Mouse (Mus musculus) G1E (cell line): ENCODE measurements around the gene Avil. TPM values are rescaled to one million over a fixed set of nuclear protein-coding genes. Genes with fewer than 3 reads are reported as not detected.
A peak's percentile ranks its signal among the peaks of the same experiment; 100 is the strongest.

Experiments
- ATAC-seq: 2 replicates; pipeline ENCODE4 v1.8.0; 2016; ENCODE audit warnings: mild to moderate bottlenecking; ENCODE audit not compliant: insufficient number of reproducible peaks, poor library complexity, low FRiP score, severe bottlenecking; ENCODE audit errors: extremely low read depth
- DNase-seq: peaks from one replicate; pipeline ENCODE4 v3.0.0; 2012; ENCODE audit warnings: low spot score
- H3K27me3 ChIP-seq: 2 replicates; pipeline ENCODE4 v1.6.1; 2012; ENCODE audit warnings: mild to moderate bottlenecking, low read length, inconsistent platforms; ENCODE audit not compliant: insufficient read depth
- H3K36me3 ChIP-seq: replicated peaks from 2 replicates; pipeline ENCODE3; 2012; ENCODE audit warnings: mild to moderate bottlenecking, inconsistent platforms
- H3K4me1 ChIP-seq: 2 replicates; pipeline ENCODE4 v1.6.1; 2012; ENCODE audit warnings: low read depth, low read length, inconsistent platforms, mixed read lengths; ENCODE audit not compliant: insufficient read depth
- H3K4me3 ChIP-seq: 2 replicates; pipeline ENCODE4 v1.5.1; 2012; ENCODE audit warnings: low read depth, mild to moderate bottlenecking, inconsistent platforms, low read length, moderate library complexity, mixed read lengths
- H3K9me3 ChIP-seq: replicated peaks from 2 replicates; pipeline ENCODE4 v1.6.1; 2012; ENCODE audit warnings: inconsistent platforms
- CTCF ChIP-seq: IDR thresholded peaks from 2 replicates; pipeline ENCODE4 v1.5.1; 2012; ENCODE audit warnings: low read depth, low read length, inconsistent platforms, mixed read lengths
- GATA1 ChIP-seq: IDR thresholded peaks from 2 replicates; pipeline ENCODE4 v1.6.1; 2012; ENCODE audit warnings: borderline replicate concordance, low read length, inconsistent platforms, mixed read lengths
- GATA2 ChIP-seq: IDR thresholded peaks from 2 replicates; pipeline ENCODE4 v1.6.1; 2012; ENCODE audit warnings: low read depth, low read length, inconsistent platforms, borderline replicate concordance
- POLR2AphosphoS5 ChIP-seq: IDR thresholded peaks from 2 replicates; pipeline ENCODE4 v1.6.1; 2012; ENCODE audit warnings: low read depth, low read length, inconsistent platforms; ENCODE audit not compliant: insufficient replicate concordance
- TAL1 ChIP-seq: conservative IDR thresholded peaks from 2 replicates; pipeline ENCODE4 v1.6.1; 2012; ENCODE audit warnings: low read depth, low read length, inconsistent platforms, mixed read lengths
- polyA plus RNA-seq: library from polyadenylated mRNA; stranded (reverse); fragments of >175 nt; gene quantifications from 2 replicates; pipeline ENCODE4 v1.2.3, GENCODE M21; 2012
- total RNA-seq, 2 experiments: library from RNA; stranded (forward) in 1 of 2; stranded (reverse) in 1 of 2; fragments of 200-1000 nt in 1 of 2; fragments of >200 nt in 1 of 2; fragmentation: Nextera tagmentation in 1 of 2; gene quantifications; 2 replicates each; pipeline ENCODE4 v1.2.3; 2014 to 2017

The Avil gene
- total and polyA plus RNA-seq, 3 experiments, result 0.05 TPM; not detected in 2

- no peaks in the 10 kb centered on the region for H3K9me3 ChIP-seq
- ATAC-seq, result no peak
- no peak for DNase-seq
- H3K36me3 ChIP-seq, result peaks cover 13% of the 10 kb centered on the region
- peaks cover 35% of the 10 kb centered on the region for H3K27me3 ChIP-seq
- no peaks in the 10 kb centered on the region for H3K4me1 ChIP-seq
- H3K4me3 ChIP-seq, result no peak overlapping the region
- TF ChIP-seq TAL1 (no peak), GATA1 (no peak), POLR2AphosphoS5 (no peak), GATA2 (no peak), CTCF (no peak)
These were observed 16.0 kb downstream of the Avil start for GRCm38 (mm10) chr10:127016488-127016887.

GRCm38 (mm10) chr10:127017071-127017470 is 16.6 kb downstream of the Avil start:
- no peak for TF ChIP-seq GATA2
- no peak for TF ChIP-seq CTCF
- TF ChIP-seq GATA1, result no peak
- no peak for TF ChIP-seq POLR2AphosphoS5
- no peak for TF ChIP-seq TAL1
- no peak overlapping the region for H3K4me3 ChIP-seq
- peaks cover 19% of the 10 kb centered on the region for H3K36me3 ChIP-seq
- no peaks in the 10 kb centered on the region for H3K4me1 ChIP-seq
- peaks cover 32% of the 10 kb centered on the region for H3K27me3 ChIP-seq
- no peak for ATAC-seq
- no peak for DNase-seq
- H3K9me3 ChIP-seq, result no peaks in the 10 kb centered on the region

- DNase-seq (no peak), ATAC-seq (no peak)
- Histone ChIP-seq H3K9me3 (no peaks in the 10 kb centered on the region), H3K36me3 (peaks cover 31% of the 10 kb centered on the region), H3K27me3 (peaks cover 28% of the 10 kb centered on the region), H3K4me3 (no peak overlapping the region), H3K4me1 (no peaks in the 10 kb centered on the region; the same call in 1 of the 2 replicates)
- no peak for TF ChIP-seq GATA1
- no peak for TF ChIP-seq POLR2AphosphoS5
- no peak for TF ChIP-seq CTCF
- TF ChIP-seq GATA2, result no peak
- no peak for TF ChIP-seq TAL1
These were observed 17.9 kb downstream of the Avil start for GRCm38 (mm10) chr10:127018422-127018821.

DNA sequence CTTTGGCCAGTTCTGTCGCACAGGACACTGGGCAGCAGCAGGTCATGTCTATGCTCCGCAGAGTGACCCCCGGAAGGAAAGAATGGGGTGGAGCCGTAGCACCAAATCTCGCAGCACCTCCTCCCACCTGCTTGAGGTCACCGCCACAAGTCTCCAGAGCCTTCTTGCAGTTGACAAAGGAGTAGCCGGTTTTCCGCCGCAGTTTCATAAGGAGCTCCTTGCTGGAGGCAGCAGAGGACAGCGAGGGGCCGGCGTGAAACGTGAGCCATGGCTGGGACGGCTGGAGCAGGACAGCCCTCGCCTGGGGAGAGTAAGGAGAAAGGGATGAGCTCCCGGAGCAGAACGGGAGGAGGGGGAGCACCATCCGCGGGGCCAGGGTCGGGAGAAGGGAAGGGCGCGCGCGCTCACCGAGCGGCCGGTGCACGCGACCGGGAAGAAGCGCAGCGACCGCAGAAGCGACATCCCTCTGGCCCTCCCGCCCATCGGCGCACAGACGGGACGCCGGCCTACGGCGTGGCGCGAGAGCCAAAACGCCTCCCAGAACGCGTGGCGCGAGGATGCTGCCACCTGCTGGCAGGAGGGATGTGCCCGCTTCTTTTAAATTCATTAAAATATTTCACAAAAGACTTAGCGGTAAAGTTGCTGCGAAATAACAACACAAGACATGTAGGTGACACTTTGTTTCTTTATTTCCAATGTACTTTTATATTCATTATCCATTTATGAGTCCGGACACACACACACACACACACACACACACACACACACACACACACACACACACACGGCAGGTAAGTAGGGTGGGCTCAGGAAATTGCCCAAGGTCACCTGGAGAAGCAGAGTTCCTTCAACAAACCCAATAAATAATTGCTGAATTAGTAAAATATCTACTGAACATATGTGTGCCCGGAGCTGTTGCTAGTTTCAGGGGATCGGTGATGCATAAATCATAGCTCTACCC is 30.1 kb downstream of the Avil start, which contains the start of gene Tsfm:
Tsfm (minus strand) TSS at position 505 of the 961 bp plus-strand sequence.
- Histone ChIP-seq H3K4me3 (peak within 1 kb of the TSS; percentile 95), H3K9me3 (no peaks in the 10 kb centered on the region), H3K4me1 (peaks cover 15% of the 10 kb centered on the region), H3K27me3 (peaks cover 4% of the 10 kb centered on the region; the same call in 1 of the 2 replicates), H3K36me3 (peaks cover 37% of the 10 kb centered on the region)
- DNase-seq (peak; percentile 89), ATAC-seq (peak; percentile 74)
- TF ChIP-seq CTCF, result peak; percentile 87
- no peak for TF ChIP-seq GATA2

GRCm38 (mm10) chr10:127033301-127033741 is 32.8 kb downstream of the Avil start:
- DNase-seq (no peak), ATAC-seq (no peak)
- H3K27me3 ChIP-seq, result peaks cover 17% of the 10 kb centered on the region; the same call in 1 of the 2 replicates
- TF ChIP-seq TAL1, result no peak
- no peak for TF ChIP-seq GATA2
- TF ChIP-seq CTCF, result no peak
- TF ChIP-seq POLR2AphosphoS5, result no peak
- no peak for TF ChIP-seq GATA1
- no peak overlapping the region for H3K4me3 ChIP-seq
- peaks cover 11% of the 10 kb centered on the region for H3K36me3 ChIP-seq
- H3K4me1 ChIP-seq, result peaks cover 15% of the 10 kb centered on the region
- H3K9me3 ChIP-seq, result no peaks in the 10 kb centered on the region

- no peak for DNase-seq
- peaks cover 31% of the 10 kb centered on the region for H3K27me3 ChIP-seq
These were observed 35.8 kb downstream of the Avil start for GRCm38 (mm10) chr10:127036273-127036672.

More at GRCm38 (mm10) chr10:127036273-127036672, 35.8 kb downstream of the Avil start:
- Histone ChIP-seq H3K9me3 (no peaks in the 10 kb centered on the region), H3K36me3 (no peaks in the 10 kb centered on the region), H3K4me3 (no peak overlapping the region), H3K4me1 (peaks cover 15% of the 10 kb centered on the region)
- TF ChIP-seq POLR2AphosphoS5 (no peak), GATA1 (no peak), TAL1 (no peak), CTCF (no peak), GATA2 (no peak)
- ATAC-seq, result no peak
